Mouse (Mus musculus) heart, adult 9 months (tissue): ENCODE measurements around the gene Peli1.

Source experiments
- DNase-seq, 2 experiments: peaks; one replicate each; pipeline ENCODE4 v3.0.0; 2022; ENCODE audit warnings: low spot score in 2 of 2

Gene Peli1

DNA sequence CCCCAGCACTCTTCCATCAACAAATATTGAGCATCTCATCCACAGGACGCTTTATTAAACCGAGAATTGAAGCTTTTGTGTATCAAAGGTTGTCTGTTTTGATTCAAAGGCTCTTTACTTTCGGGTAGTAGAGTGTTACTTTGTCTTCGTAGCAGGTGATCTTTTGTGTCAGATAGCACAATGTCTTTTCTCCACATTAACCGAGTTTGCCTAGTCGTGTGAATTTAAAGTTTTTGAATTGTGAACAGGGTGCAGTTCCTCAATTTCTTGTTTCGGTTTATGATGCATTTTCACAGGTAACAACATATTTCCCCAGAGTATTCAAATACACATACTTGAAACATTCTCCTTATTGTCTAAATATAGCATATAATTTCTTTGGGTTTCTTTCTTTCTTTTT, 1.5 kb downstream of the Peli1 start:
- no peak for DNase-seq

DNA sequence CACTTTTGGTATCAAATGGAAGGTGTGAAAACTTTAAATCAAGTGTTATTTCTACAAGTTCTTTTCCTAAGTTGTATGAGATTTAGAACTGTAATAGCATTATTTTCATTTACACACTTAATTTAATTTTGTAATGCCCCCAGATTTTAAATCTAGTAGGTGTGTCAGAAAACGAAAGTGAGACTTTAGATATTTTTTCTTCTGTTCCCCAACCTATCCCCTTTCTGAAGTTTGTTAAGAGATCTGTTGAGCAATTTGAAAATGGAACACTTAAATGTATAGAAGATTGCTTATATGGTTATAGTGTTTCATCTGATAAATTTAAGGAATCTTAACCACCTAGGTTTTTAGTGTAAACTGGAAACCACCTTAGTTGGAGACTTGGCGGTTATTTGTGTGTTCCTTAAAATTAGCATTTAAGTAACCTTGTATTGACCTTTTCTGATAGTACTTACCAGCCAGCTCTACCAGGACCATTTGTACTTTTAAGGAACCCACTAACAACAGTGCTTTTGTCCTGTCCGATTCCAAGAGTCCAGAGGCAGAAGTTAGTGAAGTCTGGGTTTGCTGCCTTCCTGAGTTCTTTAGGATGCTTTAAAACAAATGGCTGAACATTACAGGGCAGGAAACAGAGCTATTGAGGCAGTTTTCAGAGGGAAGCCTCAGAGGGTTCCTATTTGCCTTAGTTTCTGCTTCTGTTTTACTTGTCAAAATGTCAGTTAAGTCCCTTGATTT, 2.2 kb downstream of the Peli1 start:
- no peak for DNase-seq

DNA sequence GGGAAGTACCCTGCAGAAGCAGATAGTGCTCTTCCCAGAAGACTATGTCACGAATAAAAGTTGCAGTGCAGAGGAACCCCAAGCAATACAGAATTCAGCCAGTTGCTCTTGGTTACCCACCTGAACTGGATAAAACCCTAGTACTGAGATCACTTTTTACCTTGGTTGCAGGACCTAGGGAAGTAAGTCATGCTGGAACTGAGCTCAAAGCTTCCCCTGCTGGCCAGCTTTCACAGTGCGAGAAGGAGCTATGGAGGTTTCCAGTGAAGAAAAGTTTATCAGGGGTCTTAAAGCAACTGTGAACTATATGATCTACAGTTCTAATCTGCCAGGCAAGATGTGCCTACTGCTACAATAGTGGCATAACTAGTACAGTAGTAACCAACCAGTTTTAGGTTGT, 5.5 kb downstream of the Peli1 start:
- no peak for DNase-seq

DNA sequence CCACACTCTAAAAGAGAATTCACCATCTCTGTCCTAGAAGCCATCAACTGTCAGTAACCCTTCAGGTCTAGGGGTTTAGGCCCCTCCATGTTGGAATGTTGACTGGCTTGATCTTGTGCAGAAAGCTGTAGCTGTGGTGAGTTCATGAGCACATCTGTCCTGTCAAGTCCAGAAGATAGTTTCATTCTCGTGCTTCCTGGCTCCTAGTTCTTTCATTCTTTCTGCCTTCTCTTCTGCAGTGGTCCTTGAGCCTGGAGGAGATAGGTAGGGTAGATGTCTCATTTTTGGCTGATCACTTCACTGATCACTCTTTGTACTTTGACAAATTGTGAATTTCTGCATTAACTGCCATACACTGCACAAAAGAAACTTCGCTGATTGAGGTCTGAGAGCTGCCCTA, 7.4 kb downstream of the Peli1 start:
- DNase-seq, result no peak

DNA sequence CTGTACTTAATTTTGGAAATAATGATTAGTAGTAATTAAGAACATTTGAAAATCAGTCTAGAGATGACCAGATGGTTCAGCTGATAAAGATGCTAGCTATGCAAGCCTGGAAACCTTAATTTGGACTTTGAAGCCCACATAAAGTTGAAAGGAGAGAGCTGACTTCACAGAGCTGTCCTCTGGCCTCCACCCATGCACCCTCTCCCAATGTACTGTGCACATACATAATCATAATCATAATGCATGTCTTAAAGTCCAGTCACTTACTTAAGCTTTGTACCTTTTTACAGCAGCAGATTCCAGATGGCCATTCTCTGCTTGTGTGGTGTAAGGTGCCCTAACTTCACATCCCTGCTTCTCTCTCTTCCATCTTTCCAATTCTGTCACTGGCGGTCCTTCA, 9.6 kb downstream of the Peli1 start:
- DNase-seq, result no peak

DNA sequence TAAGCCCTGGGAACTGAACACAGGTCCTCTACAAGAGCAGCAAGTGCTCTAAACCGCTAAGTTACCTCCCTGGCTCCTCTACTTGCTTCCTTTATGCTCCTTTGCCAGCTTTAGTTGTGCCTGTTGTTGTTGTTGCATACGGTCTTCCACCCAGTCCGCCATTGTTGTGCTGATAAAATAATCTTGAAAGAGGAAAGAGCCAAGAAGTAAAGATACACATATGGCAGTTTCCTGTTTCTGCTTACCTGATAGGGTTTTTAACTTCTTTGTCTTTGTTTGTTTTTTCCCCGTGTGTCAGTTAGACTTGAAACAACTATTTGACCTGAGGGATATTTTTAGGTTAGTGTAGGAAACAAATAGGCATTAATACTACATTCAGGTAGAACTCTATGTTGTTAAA, 10.2 kb downstream of the Peli1 start:
- no peak for DNase-seq

DNA sequence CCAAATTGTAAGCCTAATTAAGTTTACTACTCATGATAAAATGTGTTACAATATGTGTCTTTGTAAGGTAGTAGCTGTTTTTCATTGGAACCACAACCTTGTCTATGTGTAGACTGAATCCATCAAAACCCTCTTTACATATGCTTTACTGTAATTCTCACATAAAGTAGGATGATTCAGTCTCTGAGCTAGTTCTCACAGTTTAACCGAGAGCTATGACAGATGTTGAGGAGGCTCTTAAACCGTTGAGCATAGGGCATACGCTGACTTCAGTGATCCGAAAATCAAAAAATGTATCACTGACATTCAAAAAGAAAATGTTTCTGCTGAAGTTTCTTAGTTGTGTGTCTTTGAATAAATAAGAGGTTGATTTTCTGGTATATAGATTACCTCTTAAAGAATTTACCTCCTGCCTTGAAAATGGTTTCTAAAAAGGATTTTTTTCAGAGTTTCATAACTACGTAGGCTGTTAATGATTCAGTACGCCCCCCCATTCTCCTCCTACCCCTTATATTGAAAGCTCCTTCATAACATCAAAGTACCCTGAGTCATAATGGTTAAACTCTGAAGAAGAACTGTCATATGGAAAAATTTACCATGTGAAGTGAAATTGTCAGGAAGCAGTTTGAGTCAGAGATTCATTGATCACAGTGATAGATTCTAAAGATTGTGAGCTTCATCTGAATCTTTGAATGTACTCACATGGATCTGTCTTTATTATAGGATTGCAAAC, 11.3 kb downstream of the Peli1 start:
- no peak for DNase-seq

DNA sequence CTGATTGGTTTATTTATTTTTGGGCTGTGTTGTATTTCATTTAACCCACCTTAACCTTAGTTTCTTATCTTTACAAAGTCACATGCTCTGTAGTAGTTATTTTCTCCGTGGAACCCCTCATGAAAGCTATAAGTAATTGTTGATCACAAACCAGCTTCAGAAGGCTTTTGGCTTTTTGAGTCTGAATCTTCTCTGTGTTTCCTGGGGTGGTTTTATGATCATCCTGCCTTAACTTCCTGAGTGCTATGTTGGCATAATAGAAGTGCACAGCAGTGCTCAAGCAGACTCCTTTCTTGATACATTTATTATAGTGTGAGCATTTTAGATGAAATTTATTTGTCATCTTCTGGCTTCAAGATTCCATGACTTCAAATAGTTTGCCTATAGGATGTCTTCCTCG, 12.1 kb downstream of the Peli1 start:
- no peak for DNase-seq

DNA sequence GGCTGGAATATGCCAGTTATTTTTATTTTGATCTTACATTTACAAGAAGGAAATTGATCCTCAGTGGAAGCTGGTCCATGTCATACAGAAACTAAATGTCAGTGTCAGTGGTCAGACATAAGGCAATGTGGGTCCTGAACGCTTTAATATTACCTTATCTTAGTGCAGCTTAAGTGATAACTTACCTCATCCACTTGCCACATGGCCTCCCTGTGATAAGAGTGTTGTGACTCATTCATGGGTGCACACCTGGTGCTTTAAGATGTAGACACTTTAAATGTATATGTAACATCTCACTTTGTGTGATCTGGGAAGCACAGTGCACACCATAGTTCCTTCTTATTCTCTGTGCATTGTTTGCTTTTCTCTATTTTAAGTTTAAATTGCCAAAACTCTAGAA, 14.3 kb downstream of the Peli1 start:
- no peak for DNase-seq

DNA sequence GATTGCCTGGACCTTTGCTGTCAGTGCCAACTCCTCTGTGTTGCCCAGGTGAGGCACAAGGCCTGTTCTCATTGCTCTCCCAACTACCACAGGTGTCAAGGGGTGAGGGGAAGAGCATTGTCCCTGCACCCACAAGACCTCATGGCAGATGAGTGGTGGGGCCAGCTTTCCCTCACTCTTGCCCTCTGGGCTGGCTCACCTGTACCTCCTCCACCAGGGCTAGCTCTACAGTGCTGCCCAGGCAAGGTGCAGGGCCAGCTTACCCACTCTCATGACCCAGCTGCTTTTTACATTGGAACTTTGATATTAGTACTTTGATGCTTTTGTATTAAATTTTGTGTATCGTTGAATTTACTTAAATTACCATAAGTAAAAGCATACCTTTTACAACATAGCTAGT, 16.0 kb downstream of the Peli1 start:
- no peak for DNase-seq

DNA sequence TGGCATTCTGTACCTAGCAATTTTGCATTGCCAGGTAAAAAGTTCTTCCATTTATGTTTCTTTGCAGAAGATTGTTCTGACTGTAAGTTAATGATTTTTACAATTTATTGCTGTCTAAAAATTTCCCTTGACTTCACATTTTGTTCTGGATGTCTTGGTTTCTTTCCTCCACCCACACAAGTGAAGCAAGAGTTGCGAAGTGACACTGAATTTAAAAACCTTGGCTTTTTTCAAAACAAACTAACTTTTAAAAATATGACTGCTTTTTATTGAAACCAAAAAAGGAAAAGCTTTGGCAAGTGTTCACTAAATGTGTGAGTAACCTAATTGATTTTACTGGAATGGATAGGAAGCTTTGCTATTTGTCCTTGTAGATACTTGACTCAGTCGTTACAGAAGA, 18.2 kb downstream of the Peli1 start:
- DNase-seq, result no peak

DNA sequence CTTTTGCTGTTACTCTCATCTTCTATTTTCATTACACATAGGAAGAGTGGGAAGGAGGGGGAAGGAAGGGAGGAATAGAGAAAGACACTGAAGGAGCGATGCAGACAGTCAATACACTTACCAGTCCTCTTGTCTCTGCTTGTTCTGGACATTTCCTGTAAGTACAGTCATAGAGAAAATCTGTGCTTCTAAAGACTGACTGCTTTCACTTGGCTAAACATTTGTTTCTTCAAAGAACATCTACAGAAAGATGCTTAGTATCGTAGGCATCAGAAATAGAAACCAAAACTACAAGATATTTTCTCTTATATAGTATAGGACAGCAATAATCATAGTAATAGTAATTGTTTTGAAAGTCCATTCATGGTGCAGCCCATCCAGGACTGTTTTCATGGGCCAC, 23.4 kb downstream of the Peli1 start:
- DNase-seq, result no peak

DNA sequence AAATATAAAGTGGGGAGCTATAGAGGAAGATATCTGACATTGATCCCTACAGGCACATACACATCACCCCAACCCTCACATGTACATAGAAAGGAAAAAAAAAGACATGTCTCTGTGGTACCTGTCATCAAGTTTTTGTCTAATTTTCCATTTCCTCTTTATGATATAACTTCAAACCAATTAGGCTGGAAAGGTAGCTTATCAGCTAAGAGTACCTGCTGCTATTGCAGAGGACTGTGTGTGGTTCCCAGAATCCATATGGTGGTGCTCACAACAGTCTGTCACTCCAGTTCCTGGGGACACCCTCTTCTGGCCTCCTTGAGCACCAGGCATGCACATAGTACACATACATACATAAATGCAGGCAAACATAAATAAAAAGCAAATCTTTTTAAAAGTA, 24.7 kb downstream of the Peli1 start:
- DNase-seq, result no peak

DNA sequence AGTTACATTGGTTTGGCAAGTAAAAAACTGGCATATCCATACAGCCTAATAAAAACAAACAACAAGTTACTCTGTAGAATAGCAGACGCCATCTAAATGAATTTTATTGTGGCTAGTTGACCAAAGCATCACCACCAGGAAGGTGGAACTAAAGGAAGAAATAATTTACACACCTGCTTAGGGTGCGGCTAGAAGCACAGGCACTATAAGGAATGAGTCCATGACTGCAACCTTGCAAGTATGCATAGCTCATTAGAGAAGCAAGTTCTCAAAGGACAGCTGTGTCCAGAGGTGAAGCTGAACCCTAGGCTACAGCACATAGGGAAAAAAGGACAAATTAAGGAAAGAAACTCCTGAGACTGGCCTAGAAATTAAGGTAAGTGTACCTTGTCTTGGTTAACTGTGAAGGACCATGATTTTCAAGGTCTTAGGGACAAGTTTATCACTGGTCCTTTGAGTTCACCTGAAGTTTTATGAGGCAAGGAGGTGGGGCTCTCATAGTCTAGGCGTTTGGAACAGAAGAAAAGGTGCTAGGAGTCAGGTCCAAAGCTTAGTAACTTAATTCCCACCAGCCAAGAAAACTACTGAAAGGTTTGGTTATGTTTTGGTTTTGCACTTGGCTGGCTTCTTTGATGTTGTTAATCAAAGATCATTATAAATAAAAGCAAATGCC, 25.7 kb downstream of the Peli1 start:
- no peak for DNase-seq

DNA sequence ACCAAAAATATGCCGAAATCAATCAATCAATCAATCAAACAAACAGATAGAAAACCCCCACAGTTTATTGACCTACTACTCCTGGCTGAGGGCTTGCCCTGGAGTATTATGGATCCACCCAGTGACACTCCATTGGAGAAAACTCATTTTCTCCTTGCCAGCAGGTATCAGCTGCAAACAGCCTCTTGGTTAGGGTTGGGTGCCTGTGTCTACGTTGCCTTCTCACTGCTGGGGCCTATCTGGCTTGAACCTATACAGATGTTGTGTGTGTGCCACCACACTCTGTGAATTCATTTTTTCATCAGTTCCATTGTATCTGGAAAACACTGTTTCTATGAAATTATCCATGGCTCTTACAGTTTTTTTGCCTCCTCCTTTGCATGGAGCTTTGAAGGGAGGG, 30.6 kb downstream of the Peli1 start:
- DNase-seq, result no peak

DNA sequence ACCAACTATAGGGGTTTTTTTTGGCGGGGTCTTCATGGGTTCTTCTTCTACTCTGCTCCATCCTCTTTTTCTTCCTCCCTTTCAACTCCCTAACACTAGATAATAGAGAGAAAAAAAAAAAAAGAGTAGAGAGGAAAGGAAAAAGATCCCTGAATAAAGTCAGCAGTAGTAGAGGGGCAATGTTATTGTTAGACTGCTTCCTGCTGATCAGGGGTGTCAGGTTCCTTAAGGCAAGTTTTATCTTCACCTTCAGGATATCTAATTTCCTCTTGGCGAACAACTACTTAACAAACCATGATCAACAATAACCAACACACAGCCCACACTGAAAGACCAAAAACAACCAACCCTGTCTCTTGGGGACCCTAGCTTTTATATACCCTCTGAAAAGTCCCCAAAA, 31.3 kb downstream of the Peli1 start:
- DNase-seq, result no peak

DNA sequence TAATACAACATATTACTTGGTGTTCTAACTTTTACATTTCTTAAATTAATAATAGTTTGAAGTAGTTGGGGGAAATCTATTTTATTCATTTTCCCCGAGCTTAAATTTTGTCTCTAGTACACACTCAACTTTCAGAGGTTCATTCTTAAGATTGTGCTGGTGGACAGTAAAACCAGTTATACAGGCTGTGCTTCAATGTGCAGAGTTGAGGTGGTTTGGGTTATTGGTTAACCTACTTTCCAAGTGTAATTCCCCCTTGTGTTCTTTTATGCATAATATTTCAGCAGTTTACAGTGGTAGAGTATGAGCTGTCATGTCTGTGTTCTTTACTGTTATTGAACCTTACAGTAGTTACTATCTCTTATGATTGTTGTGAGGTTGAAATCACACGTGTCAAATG, 40.6 kb downstream of the Peli1 start:
- DNase-seq, result no peak

DNA sequence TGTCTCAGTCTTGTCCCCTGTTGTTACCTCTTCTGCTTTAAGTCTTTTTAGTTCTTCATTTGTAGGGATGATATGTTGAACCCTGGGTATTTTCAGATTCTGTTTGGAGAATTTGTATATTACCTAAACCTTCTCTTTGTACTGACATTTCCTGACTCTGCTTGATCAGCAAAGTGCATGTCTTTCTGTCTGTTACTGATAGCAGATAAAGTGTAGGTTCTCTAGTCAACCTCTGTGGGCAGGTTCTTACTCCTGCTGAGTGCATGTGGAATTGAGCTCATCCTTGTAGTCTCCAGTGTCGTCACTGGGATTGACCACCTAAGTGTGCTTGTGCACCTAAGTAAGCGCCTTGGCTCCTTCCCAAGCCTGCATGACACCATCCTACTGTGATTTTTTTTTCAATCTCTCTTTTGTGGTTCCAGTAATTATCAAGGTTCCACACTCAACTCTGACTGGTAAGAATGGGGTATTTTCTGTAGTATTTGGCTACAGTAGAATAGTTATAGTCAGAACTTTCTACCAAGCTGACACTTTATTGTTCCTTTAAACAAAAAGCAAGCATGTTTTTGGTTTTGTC, 43.9 kb downstream of the Peli1 start:
- no peak for DNase-seq

DNA sequence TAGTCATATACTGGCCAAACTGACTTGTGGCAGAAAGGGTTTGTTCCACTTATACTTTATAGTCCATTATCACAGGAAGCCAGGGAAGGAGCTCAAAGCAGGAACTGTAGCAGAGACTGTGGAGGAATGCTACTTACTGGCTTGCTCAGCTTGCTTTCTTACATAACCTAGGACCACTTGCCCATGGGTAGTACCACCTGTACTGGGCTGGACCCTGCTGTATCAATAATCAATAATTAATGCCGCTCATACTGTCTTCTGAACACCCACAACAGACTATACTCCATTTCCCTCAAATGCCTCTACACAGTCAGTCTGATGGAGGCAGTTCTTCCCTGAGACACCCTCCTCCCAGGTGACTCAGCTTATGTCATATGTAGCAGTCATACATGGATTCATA, 48.4 kb downstream of the Peli1 start:
- DNase-seq, result no peak

DNA sequence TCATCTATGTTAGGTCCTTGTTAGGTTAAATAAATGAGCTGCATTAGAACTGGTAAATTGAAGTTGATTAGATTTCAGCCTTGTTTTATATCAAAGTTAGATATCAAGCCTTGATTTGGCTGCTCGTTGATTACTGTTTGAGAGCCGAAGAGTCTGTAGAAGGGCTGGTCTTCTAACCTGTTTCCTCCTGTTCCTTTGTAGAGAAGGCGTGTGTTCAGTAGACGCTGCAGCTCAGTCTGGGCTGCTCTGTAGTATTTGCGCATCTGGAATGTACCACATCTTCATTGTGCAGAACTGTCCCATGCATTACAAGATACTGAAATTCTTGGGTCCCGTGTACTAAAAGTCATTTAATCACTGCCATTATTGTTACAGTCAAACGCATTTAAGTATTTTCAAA, 50.2 kb downstream of the Peli1 start:
- DNase-seq, result no peak

DNA sequence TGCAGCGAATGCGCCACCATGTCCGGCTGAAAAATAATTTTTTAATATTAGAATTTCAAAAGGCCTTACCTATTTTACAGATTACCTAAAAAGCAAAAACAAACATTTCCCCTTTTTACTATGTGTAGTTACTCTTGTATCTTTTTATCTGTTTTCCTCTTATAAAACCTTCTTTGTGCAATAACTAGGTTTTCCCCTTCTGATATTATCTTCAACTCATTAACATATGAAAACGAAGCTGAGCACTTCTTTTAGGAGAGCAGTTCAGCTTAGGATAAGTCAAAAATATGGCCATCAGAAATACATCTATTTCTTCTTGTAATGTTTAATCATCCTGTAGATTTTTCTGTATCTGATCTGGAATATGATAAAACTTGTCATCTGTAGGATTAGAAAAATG, 50.7 kb downstream of the Peli1 start:
- DNase-seq, result no peak

DNA sequence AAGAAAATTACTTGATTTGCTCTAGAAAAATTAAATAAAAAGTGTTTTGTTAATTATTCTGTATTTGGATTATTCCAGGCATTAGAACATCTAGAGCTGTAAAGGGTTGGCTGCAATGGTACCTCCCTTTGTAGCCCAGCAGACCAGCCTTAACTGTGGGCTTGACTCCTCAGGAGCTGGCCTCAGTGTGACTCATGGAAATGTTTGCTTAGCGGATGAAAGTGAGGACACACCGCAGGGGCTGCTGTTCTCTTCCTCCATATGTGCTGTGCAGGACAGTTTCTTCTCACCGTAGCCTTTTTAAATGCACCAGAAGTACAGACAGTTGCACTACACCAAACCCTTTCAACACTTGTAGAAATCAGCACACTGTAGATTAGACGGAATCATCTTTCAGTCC, 58.4 kb downstream of the Peli1 start:
- no peak for DNase-seq

DNA sequence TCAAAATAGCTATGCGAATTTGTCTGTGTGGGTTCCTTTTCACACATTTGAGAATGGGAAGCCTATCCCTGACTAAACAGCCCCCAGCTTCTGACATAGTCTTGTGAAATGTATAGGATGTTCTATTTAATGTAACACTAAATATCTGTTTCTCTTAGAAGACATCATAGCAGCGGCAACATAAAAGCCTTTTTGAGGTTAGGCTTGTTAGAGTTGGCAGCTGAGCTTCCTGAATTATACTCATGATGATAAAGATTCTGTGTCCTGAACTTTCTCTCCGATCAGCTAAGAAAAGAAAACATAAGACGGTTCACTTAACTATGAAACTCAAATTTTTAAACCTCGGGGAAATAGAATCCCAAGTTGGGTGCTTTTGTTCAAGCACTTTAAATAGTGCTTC, 59.2 kb downstream of the Peli1 start:
- DNase-seq, result no peak
